Mouse (Mus musculus) olfactory bulb, adult 2 months (tissue): Measurements from ENCODE around the gene 4930572O03Rik.
"Not testable (repeated sequence)": the region's sequence is repeated elsewhere in the genome, so short reads cannot be mapped to it uniquely, and the experiment has no call there.

Experiments
- CTCF ChIP-seq: fragments of 200-500 bp; IDR thresholded peaks from 2 replicates; pipeline ENCODE4 v1.5.1; 2012; ENCODE audit warnings: low read depth, mild to moderate bottlenecking, low read length, moderate library complexity; ENCODE audit not compliant: insufficient read depth
- POLR2A ChIP-seq: fragments of 200-500 bp; IDR thresholded peaks from 2 replicates; pipeline ENCODE4 v1.6.1; 2012; ENCODE audit warnings: mild to moderate bottlenecking, low read depth, low read length, moderate library complexity; ENCODE audit not compliant: insufficient read depth

GRCm38 (mm10) chr5:15637637-15638036, 19.2 kb downstream of the 4930572O03Rik start:
- not testable (repeated sequence) for TF ChIP-seq POLR2A, CTCF
